17 mouse cellular contexts compared by ENCODE assay signal in the genomic region with DNA sequence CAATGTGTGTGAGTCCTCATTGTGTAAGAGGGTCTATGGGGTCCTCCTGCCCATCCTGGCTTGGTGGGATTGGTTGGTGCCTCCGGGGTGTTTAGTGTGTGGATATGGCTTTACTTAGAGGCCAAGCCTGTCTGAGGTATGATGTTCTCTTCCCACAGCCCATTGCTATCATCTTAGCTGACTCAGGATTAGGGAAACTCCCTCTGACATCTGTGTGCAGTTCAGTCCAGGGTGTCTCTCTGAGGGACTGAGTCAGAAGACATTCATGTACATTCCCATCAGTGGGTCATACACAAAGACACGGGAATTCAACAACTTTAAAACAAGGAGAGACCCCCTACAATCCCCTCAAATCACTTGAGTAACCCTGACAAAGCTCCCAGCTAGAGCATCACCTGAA.
"Had no signal": no experiment of that assay in that cellular context is flagged by ENCODE, and none has a peak within 500 bp of the region (broad histone marks: within the 10 kb centered on the region; RNA-seq: fewer than 3 reads in every experiment).

No protein-coding gene starts in this region.

- H3K27me3 ChIP-seq: neural tube, embryonic 12.5 days; neural tube, embryonic 13.5 days; neural tube, embryonic 15.5 days; stomach, embryonic 15.5 days had no signal

- H3K4me3 ChIP-seq: neural tube, embryonic 12.5 days; neural tube, embryonic 13.5 days; neural tube, embryonic 15.5 days; stomach, embryonic 15.5 days had no signal

- H3K9ac ChIP-seq: neural tube, embryonic 12.5 days; neural tube, embryonic 13.5 days; neural tube, embryonic 15.5 days; stomach, embryonic 15.5 days had no signal

- H3K27ac ChIP-seq: neural tube, embryonic 12.5 days; neural tube, embryonic 13.5 days; neural tube, embryonic 15.5 days; stomach, embryonic 15.5 days; stomach, postnatal 0 days had no signal

- H3K4me1 ChIP-seq: neural tube, embryonic 12.5 days; neural tube, embryonic 13.5 days; neural tube, embryonic 15.5 days; stomach, embryonic 15.5 days had no signal

- DNase-seq: retina, postnatal 1 day; right cerebral cortex, adult 18-20 months; right cerebral cortex, postnatal 14 days; right cerebral cortex, postnatal 25 days; right cerebral cortex, postnatal 4 days; spleen, adult 18-20 months; thymus, adult 18-20 months; thymus, adult 2 months; thymus, postnatal 14 days; thymus, postnatal 25 days; thymus, postnatal 36 days; thymus, postnatal 4 days had no signal

- H3K36me3 ChIP-seq: neural tube, embryonic 12.5 days; neural tube, embryonic 13.5 days; neural tube, embryonic 15.5 days; stomach, embryonic 15.5 days had no signal
